ENCODE assay signal across 29 mouse cellular contexts in the genomic region with DNA sequence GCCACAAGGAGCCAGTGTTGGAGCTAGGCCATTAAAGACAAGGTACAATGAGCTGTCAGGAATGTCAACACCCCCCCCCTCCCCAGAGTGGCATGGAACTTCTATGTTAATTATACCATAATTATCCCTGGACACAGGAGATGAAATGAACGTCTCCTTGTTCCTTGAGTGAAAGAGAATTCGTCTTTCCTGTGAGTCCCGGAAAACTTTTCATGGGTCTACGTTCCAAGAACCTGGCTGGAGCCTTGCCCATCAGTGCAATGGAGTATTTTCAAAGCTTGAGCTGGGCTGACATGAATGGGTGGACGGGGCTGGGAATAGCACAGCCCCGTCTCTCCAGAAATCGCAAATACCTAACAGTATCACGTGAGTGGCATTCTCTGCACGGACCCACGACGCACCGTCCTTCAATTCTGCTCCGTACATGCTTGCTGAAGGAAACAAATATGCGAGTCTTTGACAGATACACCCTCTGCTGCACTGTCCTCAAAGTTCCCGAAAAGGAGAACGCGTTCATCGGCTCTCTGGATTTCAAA.
A peak's percentile ranks its signal among the peaks of the same experiment; 100 is the strongest.
DNase-seq lines count a peak whose midpoint lies in the region; ATAC-seq and TF ChIP-seq lines count a peak whose summit lies in the region.
"Had no signal": no experiment of that assay in that cellular context is flagged by ENCODE, and none has a peak within 500 bp of the region (broad histone marks: within the 10 kb centered on the region; RNA-seq: fewer than 3 reads in every experiment).

No protein-coding gene starts in this region.

- no peak overlapping the region for H3K27ac ChIP-seq in forebrain, embryonic 12.5 days
- H3K27ac ChIP-seq in forebrain, embryonic 11.5 days (ENCODE audit: low read depth, low read length) = no peak overlapping the region
- no peak overlapping the region for H3K27ac ChIP-seq in gastrocnemius, adult 2 months
- no peak overlapping the region for H3K27ac ChIP-seq in forebrain, embryonic 16.5 days (ENCODE audit: low read length)
- no peak overlapping the region for H3K27ac ChIP-seq in thymus, adult 2 months (ENCODE audit: control insufficient read depth, insufficient read depth, low read length)
- H3K27ac ChIP-seq: embryonic facial prominence, embryonic 10.5 days; embryonic facial prominence, embryonic 13.5 days; heart, adult 2 months; heart, embryonic 10.5 days; heart, embryonic 13.5 days; hindbrain, embryonic 14.5 days; hindbrain, postnatal 0 days had no signal

- WGBS in forebrain, embryonic 12.5 days = 73% methylated on average over 18 of the region's 18 CpGs
- WGBS in forebrain, embryonic 11.5 days = 83% methylated on average over 18 of the region's 18 CpGs
- WGBS in forebrain, embryonic 16.5 days = 50% methylated on average over 18 of the region's 18 CpGs
- 94% methylated on average over 18 of the region's 18 CpGs for WGBS in thymus, adult 2 months

- H3K9me3 ChIP-seq in forebrain, embryonic 12.5 days = no peaks in the 10 kb centered on the region
- no peaks in the 10 kb centered on the region for H3K9me3 ChIP-seq in forebrain, embryonic 11.5 days (ENCODE audit: control insufficient read depth, low read length)
- H3K9me3 ChIP-seq in forebrain, embryonic 16.5 days (ENCODE audit: control insufficient read depth, low read length) = no peaks in the 10 kb centered on the region
- H3K9me3 ChIP-seq: embryonic facial prominence, embryonic 10.5 days; embryonic facial prominence, embryonic 13.5 days; heart, embryonic 10.5 days; heart, embryonic 13.5 days had no signal

- no peak for TF ChIP-seq POLR2A in thymus, adult 2 months (IDR thresholded peaks at IDR 0.05; ENCODE audit: control insufficient read depth, extremely low read depth, insufficient read depth, low read length, poor library complexity)

- intact Hi-C loops in gastrocnemius, adult 2 months (cut with DNase I) = no loop called here

- H3K4me2 ChIP-seq in forebrain, embryonic 12.5 days = no peak overlapping the region
- H3K4me2 ChIP-seq in forebrain, embryonic 11.5 days (ENCODE audit: low read depth, low read length, severe bottlenecking) = no peak overlapping the region
- H3K4me2 ChIP-seq in forebrain, embryonic 16.5 days (ENCODE audit: low read length) = peak overlapping the region; percentile 13; the same call in 1 of the 2 replicates
- H3K4me2 ChIP-seq: embryonic facial prominence, embryonic 13.5 days; heart, embryonic 13.5 days; hindbrain, embryonic 14.5 days had no signal

- TF ChIP-seq CTCF in gastrocnemius, adult 2 months (IDR thresholded peaks at IDR 0.05) = no peak
- no peak for TF ChIP-seq CTCF in thymus, adult 2 months (IDR thresholded peaks at IDR 0.05; ENCODE audit: borderline replicate concordance, control insufficient read depth, extremely low read depth, insufficient read depth, low read length, poor library complexity)

- no peaks in the 10 kb centered on the region for H3K27me3 ChIP-seq in forebrain, embryonic 12.5 days
- H3K27me3 ChIP-seq in forebrain, embryonic 11.5 days (ENCODE audit: control insufficient read depth, insufficient read depth, low read length) = no peaks in the 10 kb centered on the region
- H3K27me3 ChIP-seq in forebrain, embryonic 16.5 days (replicated peaks; ENCODE audit: control insufficient read depth, insufficient read depth, low read length) = no peaks in the 10 kb centered on the region
- no peaks in the 10 kb centered on the region for H3K27me3 ChIP-seq in thymus, adult 2 months (ENCODE audit: control insufficient read depth, insufficient read depth, low read length)
- H3K27me3 ChIP-seq: embryonic facial prominence, embryonic 13.5 days; heart, embryonic 13.5 days; Patski had no signal

- no peak for DNase-seq in forebrain, embryonic 11.5 days (ENCODE audit: low spot score)
- DNase-seq in gastrocnemius, adult 2 months = peak; percentile 17
- no peak for DNase-seq in gastrocnemius, adult 8-10 months (ENCODE audit: low spot score in 2 of 2)
- peak; percentile 16 for DNase-seq in Muller cell, postnatal 12 days (ENCODE audit: inconsistent ontology term)
- DNase-seq in thymus, adult 2 months = no peak
- DNase-seq: adrenal gland, adult 2 months; adrenal gland, postnatal 14 days; cerebellum, adult 11-12 months; cerebellum, adult 8-10 months; cerebellum, postnatal 10 days; cerebellum, postnatal 36 days; embryo, embryonic 11 days; gastrocnemius, postnatal 10 days; gastrocnemius, postnatal 36 days; heart, adult 2 months; heart, postnatal 14 days; heart, postnatal 4 days had no signal

- H3K9ac ChIP-seq in forebrain, embryonic 12.5 days = no peak overlapping the region
- no peak overlapping the region for H3K9ac ChIP-seq in forebrain, embryonic 11.5 days (ENCODE audit: low read length)
- H3K9ac ChIP-seq in forebrain, embryonic 16.5 days (replicated peaks; ENCODE audit: low read depth, low read length) = no peak overlapping the region
- H3K9ac ChIP-seq: embryonic facial prominence, embryonic 13.5 days; heart, embryonic 13.5 days; hindbrain, embryonic 14.5 days had no signal

- no peak overlapping the region for H3K4me3 ChIP-seq in forebrain, embryonic 12.5 days (replicated peaks)
- no peak overlapping the region for H3K4me3 ChIP-seq in forebrain, embryonic 11.5 days (ENCODE audit: low read depth, low read length)
- H3K4me3 ChIP-seq in gastrocnemius, adult 2 months = no peak overlapping the region
- no peak overlapping the region for H3K4me3 ChIP-seq in forebrain, embryonic 16.5 days (replicated peaks; ENCODE audit: low read length)
- H3K4me3 ChIP-seq in thymus, adult 2 months (ENCODE audit: control insufficient read depth, insufficient read depth, low read length) = no peak overlapping the region
- H3K4me3 ChIP-seq: embryonic facial prominence, embryonic 10.5 days; embryonic facial prominence, embryonic 13.5 days; erythroblast, embryonic 14.5 days; heart, adult 2 months; heart, embryonic 10.5 days; heart, embryonic 13.5 days had no signal

- no peaks in the 10 kb centered on the region for H3K36me3 ChIP-seq in forebrain, embryonic 12.5 days (replicated peaks)
- H3K36me3 ChIP-seq in forebrain, embryonic 11.5 days (ENCODE audit: control insufficient read depth, insufficient read depth, low read length) = no peaks in the 10 kb centered on the region
- no peaks in the 10 kb centered on the region for H3K36me3 ChIP-seq in forebrain, embryonic 16.5 days (ENCODE audit: control insufficient read depth, insufficient read depth)
- no peaks in the 10 kb centered on the region for H3K36me3 ChIP-seq in thymus, adult 2 months (ENCODE audit: control insufficient read depth, insufficient read depth, low read length)
- H3K36me3 ChIP-seq: embryonic facial prominence, embryonic 10.5 days; embryonic facial prominence, embryonic 13.5 days; heart, embryonic 10.5 days; heart, embryonic 13.5 days had no signal

- H3K4me1 ChIP-seq in forebrain, embryonic 12.5 days = no peaks in the 10 kb centered on the region; the same call in 1 of the 2 replicates
- no peaks in the 10 kb centered on the region for H3K4me1 ChIP-seq in forebrain, embryonic 11.5 days (replicated peaks; ENCODE audit: control insufficient read depth, insufficient read depth, low read length)
- 0 out of 2 replicates have a peak, but pooled peaks cover 3% of the 10 kb centered on the region for H3K4me1 ChIP-seq in forebrain, embryonic 16.5 days (replicated peaks; ENCODE audit: control insufficient read depth, insufficient read depth, low read length)
- no peaks in the 10 kb centered on the region for H3K4me1 ChIP-seq in thymus, adult 2 months (replicated peaks; ENCODE audit: control insufficient read depth, insufficient read depth, low read length)
- H3K4me1 ChIP-seq: embryonic facial prominence, embryonic 13.5 days; heart, embryonic 10.5 days; heart, embryonic 13.5 days had no signal

- peak; percentile 44; the same call in 1 of the 2 replicates for ATAC-seq in forebrain, embryonic 12.5 days (ENCODE audit: low FRiP score)
- no peak for ATAC-seq in forebrain, embryonic 11.5 days (replicated peaks; ENCODE audit: low FRiP score)
- ATAC-seq in forebrain, embryonic 16.5 days = peak; percentile 56
- ATAC-seq: hindbrain, postnatal 0 days; inflammation-experienced regulatory T-cells, adult 6 months; intestine, embryonic 16.5 days; Patski had no signal

Comparison
In these comparisons a context has a peak if more than half of its experiments do, and no peak if none do; other contexts are left out.
1. DNase-seq: peak in gastrocnemius, adult 2 months (single experiment) and Muller cell, postnatal 12 days (single experiment); none in forebrain, embryonic 11.5 days (single experiment), gastrocnemius, adult 8-10 months (0 of 2) and thymus, adult 2 months (single experiment).